Mouse (Mus musculus): ENCODE data around the gene Gm28308. TPM values are rescaled to one million over a fixed set of nuclear protein-coding genes. Genes with fewer than 3 reads are reported as not detected.

Gm28308 gene
- total and polyA plus RNA-seq, 3 experiments: not detected

GRCm38 (mm10) chr6:52232568-52232965, 19.4 kb upstream of the Gm28308 start:
- Histone ChIP-seq H3K4me1 (ENCODE audit: control insufficient read depth in 1 of 2, insufficient read depth in 2 of 2) (no peaks in the 10 kb centered on the region), H3K9me3 (replicated peaks; ENCODE audit: low read length) (peaks cover 58% of the 10 kb centered on the region), H3K27ac (ENCODE audit: insufficient read depth, low read depth) (no peak overlapping the region), H3K4me3 (replicated peaks in 1 of 3; ENCODE audit: low read depth in 2 of 3, low read length in 2 of 3, poor library complexity in 1 of 3) (no peak overlapping the region), H3K9ac (ENCODE audit: insufficient read depth, low read depth) (no peak overlapping the region), H3K4me2 (ENCODE audit: insufficient read depth, low read depth, poor library complexity, severe bottlenecking) (no peak overlapping the region), H3K27me3 (replicated peaks) (no peaks in the 10 kb centered on the region), H3K79me2 (replicated peaks; ENCODE audit: control insufficient read depth, extremely low read depth, insufficient read depth, poor library complexity, severe bottlenecking) (no peaks in the 10 kb centered on the region), H3K36me3 (replicated peaks in 1 of 2; ENCODE audit: control insufficient read depth in 1 of 2, insufficient read depth in 1 of 2, low read length in 1 of 2) (peaks cover 11 to 77% of the 10 kb centered on the region in 2 experiments)
- no peak for DNase-seq (ENCODE audit: extremely low read depth)
- in situ Hi-C loops (cut with MboI; ENCODE audit: low pct_ligation_motif_present, low pct_unique_long_range_greater_than_20kb, low sequenced_read_pairs): no loop called here
- dilution Hi-C loops (cut with MboI; ENCODE audit: extremely low pct_ligation_motif_present, extremely low pct_unique_long_range_greater_than_20kb, low sequenced_read_pairs): no loop called here
- TF ChIP-seq EP300 (IDR thresholded peaks at IDR 0.05; ENCODE audit: low read length) (no peak), POLR2A (IDR thresholded peaks at IDR 0.05; ENCODE audit: low read depth, low read length) (no peak)

GRCm38 (mm10) chr6:52231885-52232567, 18.9 kb upstream of the Gm28308 start:
- no peak overlapping the region for H3K4me2 ChIP-seq (ENCODE audit: insufficient read depth, low read depth, poor library complexity, severe bottlenecking)
- TF ChIP-seq RAD21 (IDR thresholded peaks at IDR 0.05; ENCODE audit: low read depth, low read length): no peak
- no peak for TF ChIP-seq ZMIZ1 (IDR thresholded peaks at IDR 0.05; ENCODE audit: low read depth, low read length)
- no peak for TF ChIP-seq JUND (conservative IDR thresholded peaks at IDR 0.05; ENCODE audit: low read depth, low read length)
- no peak for TF ChIP-seq POLR2AphosphoS2 (IDR thresholded peaks at IDR 0.05; ENCODE audit: low read depth, low read length)
- TF ChIP-seq JUN (IDR thresholded peaks at IDR 0.05; ENCODE audit: insufficient read depth, low read depth, low read length): no peak
- H3K9ac ChIP-seq (ENCODE audit: insufficient read depth, low read depth): no peak overlapping the region
- H3K4me3 ChIP-seq (replicated peaks in 1 of 3; ENCODE audit: low read depth in 2 of 3, low read length in 2 of 3, poor library complexity in 1 of 3): no peak overlapping the region
- peaks cover 11 to 77% of the 10 kb centered on the region in 2 experiments for H3K36me3 ChIP-seq (replicated peaks in 1 of 2; ENCODE audit: control insufficient read depth in 1 of 2, insufficient read depth in 1 of 2, low read length in 1 of 2)
- H3K79me2 ChIP-seq (replicated peaks; ENCODE audit: control insufficient read depth, extremely low read depth, insufficient read depth, poor library complexity, severe bottlenecking): no peaks in the 10 kb centered on the region
- DNase-seq (ENCODE audit: extremely low read depth): no peak
- peaks cover 58% of the 10 kb centered on the region for H3K9me3 ChIP-seq (replicated peaks; ENCODE audit: low read length)
- H3K27ac ChIP-seq (ENCODE audit: insufficient read depth, low read depth): no peak overlapping the region
- H3K27me3 ChIP-seq (replicated peaks): no peaks in the 10 kb centered on the region
- in situ Hi-C loops (cut with MboI; ENCODE audit: low pct_ligation_motif_present, low pct_unique_long_range_greater_than_20kb, low sequenced_read_pairs): no loop called here
- dilution Hi-C loops (cut with MboI; ENCODE audit: extremely low pct_ligation_motif_present, extremely low pct_unique_long_range_greater_than_20kb, low sequenced_read_pairs): no loop called here
- no peaks in the 10 kb centered on the region for H3K4me1 ChIP-seq (ENCODE audit: control insufficient read depth in 1 of 2, insufficient read depth in 2 of 2)

GRCm38 (mm10) chr6:52230516-52231165, 17.5 kb upstream of the Gm28308 start, which contains the start of gene Hoxa9:
Gene Hoxa9 (minus strand): TSS chr6:52231089.
- Histone ChIP-seq H3K9ac (ENCODE audit: insufficient read depth, low read depth) (no peak within 1 kb of the TSS), H3K27me3 (replicated peaks) (no peaks in the 10 kb centered on the region)

More at GRCm38 (mm10) chr6:52230516-52231165, 17.5 kb upstream of the Gm28308 start, which contains the start of gene Hoxa9:
- TF ChIP-seq TBP (conservative IDR thresholded peaks at IDR 0.05; ENCODE audit: low read depth, low read length) (no peak), POLR2AphosphoS2 (IDR thresholded peaks at IDR 0.05; ENCODE audit: low read depth, low read length) (no peak), CTCF (conservative IDR thresholded peaks at IDR 0.05 in 1 of 2, IDR thresholded peaks at IDR 0.05 in 1 of 2; ENCODE audit: low read depth in 2 of 2, low read length in 2 of 2) (no peak), ZC3H11A (IDR thresholded peaks at IDR 0.05; ENCODE audit: low read depth, low read length) (no peak), IRF4 (IDR thresholded peaks at IDR 0.05; ENCODE audit: low read depth, low read length) (no peak), HCFC1 (IDR thresholded peaks at IDR 0.05; ENCODE audit: low read depth, low read length) (no peak), ZKSCAN1 (IDR thresholded peaks at IDR 0.05; ENCODE audit: borderline replicate concordance, low read depth, low read length) (no peak), MEF2A (IDR thresholded peaks at IDR 0.05; ENCODE audit: borderline replicate concordance, low read depth, low read length) (no peak), POLR2A (IDR thresholded peaks at IDR 0.05; ENCODE audit: low read depth, low read length) (no peak), MAFK (IDR thresholded peaks at IDR 0.05; ENCODE audit: insufficient replicate concordance, low read length) (no peak), MYC (IDR thresholded peaks at IDR 0.05; ENCODE audit: low read depth, low read length) (no peak), UBTF (IDR thresholded peaks at IDR 0.05; ENCODE audit: low read depth, low read length) (no peak)
- DNase-seq (ENCODE audit: extremely low read depth): no peak
- H3K4me1 ChIP-seq (ENCODE audit: control insufficient read depth in 1 of 2, insufficient read depth in 2 of 2): no peaks in the 10 kb centered on the region
- dilution Hi-C loops (cut with MboI; ENCODE audit: extremely low pct_ligation_motif_present, extremely low pct_unique_long_range_greater_than_20kb, low sequenced_read_pairs) (no loop called here), in situ Hi-C loops (cut with MboI; ENCODE audit: low pct_ligation_motif_present, low pct_unique_long_range_greater_than_20kb, low sequenced_read_pairs) (no loop called here)
- peaks cover 11 to 68% of the 10 kb centered on the region in 2 experiments for H3K36me3 ChIP-seq (replicated peaks in 1 of 2; ENCODE audit: control insufficient read depth in 1 of 2, insufficient read depth in 1 of 2, low read length in 1 of 2)
- no peak within 1 kb of the TSS for H3K4me2 ChIP-seq (ENCODE audit: insufficient read depth, low read depth, poor library complexity, severe bottlenecking)
- H3K79me2 ChIP-seq (replicated peaks; ENCODE audit: control insufficient read depth, extremely low read depth, insufficient read depth, poor library complexity, severe bottlenecking): no peaks in the 10 kb centered on the region
- H3K4me3 ChIP-seq (replicated peaks in 1 of 3; ENCODE audit: low read depth in 2 of 3, low read length in 2 of 3, poor library complexity in 1 of 3): no peak within 1 kb of the TSS
- H3K27ac ChIP-seq (ENCODE audit: insufficient read depth, low read depth): no peak within 1 kb of the TSS
- peaks cover 58% of the 10 kb centered on the region for H3K9me3 ChIP-seq (replicated peaks; ENCODE audit: low read length)
